ENCODE assay signal across 1 mouse cellular context in genomic region chr15:98533881-98534627, GRCm38 (mm10).
TF ChIP-seq lines count a peak whose summit lies in the region.

Kansl2 (minus strand) TSS chr15:98534264.

TF ChIP-seq in MEL, 35 proteins besides CTCF, POLR2A, EP300 and RAD21 (continued from another document):
- peak; percentile 42; the same call in 1 of the 2 replicates for TF ChIP-seq E2F4 (IDR thresholded peaks at IDR 0.05; ENCODE audit: borderline replicate concordance, low read depth, low read length)
- TF ChIP-seq MAZ (IDR thresholded peaks at IDR 0.05; ENCODE audit: low read depth, low read length), result peak; percentile 66; the same call in 1 of the 2 replicates
- TF ChIP-seq SIN3A (IDR thresholded peaks at IDR 0.05; ENCODE audit: low read length), result peak; percentile 55
- TF ChIP-seq ELF1 (IDR thresholded peaks at IDR 0.05; ENCODE audit: low read depth, low read length), result peak; percentile 70
- peak; percentile 71 for TF ChIP-seq ZMIZ1 (IDR thresholded peaks at IDR 0.05; ENCODE audit: low read depth, low read length)
